Mouse (Mus musculus) cerebellum, postnatal 10 days (tissue): ENCODE data around the gene Cdk10.
A peak's percentile ranks its signal among the peaks of the same experiment; 100 is the strongest.
"Not testable (repeated sequence)": the region's sequence is repeated elsewhere in the genome, so short reads cannot be mapped to it uniquely, and the experiment has no call there.

Experiments used
- DNase-seq, 2 experiments: peaks; one replicate each; pipeline ENCODE4 v3.0.0; 2021; ENCODE audit warnings: mixed read lengths in 2 of 2

Gene Cdk10

DNA sequence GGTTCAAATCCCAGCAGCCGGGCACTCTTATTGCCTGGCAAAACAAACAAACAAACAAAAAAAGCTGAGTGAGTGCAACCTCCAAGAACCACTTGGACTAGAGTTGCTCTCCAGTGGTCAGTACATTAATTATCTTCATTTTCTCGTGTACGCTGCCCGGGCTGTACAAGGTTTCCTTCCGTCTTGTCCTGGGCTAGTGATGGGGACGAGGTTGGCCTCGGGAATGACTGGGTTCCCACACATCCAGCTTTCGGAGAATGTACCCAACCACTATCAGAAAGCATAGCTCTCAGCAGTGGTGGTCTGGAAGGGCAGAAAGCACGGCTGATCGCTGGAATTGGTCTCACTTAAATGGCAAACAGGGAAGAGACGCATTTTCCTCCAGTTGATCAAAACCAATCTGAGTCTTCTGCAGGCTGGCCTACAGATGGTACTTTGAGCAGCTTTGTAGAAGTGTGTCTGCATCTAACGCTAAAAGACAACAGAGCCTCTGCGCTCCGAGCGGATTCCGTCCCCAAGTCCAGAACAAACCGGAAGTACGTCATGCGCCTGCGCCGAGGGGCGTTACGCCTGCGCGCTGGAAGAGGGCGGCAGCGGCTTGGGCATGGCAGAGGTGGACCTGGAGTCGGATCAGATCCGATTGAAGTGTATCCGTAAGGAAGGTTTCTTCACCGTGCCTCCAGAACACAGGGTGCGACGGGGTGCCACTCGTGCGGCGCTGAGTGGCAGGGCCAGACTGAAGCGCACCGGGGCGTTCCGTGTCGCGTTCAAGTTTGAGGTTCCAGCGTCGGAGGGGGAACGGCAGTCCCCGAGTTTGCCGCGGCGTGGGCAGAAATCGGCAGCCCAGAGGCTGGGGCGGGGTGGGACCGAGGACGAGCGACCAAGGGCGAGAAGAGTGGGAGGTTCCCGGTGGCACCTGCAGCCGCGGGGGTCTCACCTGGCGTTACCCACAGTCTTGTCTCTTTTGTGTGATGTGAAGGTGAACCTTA lies at the start of gene Cdk10:
Cdk10 (plus strand) TSS at position 565 of the 989 bp plus-strand sequence.
- peak; percentile 96 for DNase-seq

GRCm38 (mm10) chr8:123181391-123181790 lies 43.3 kb upstream of the Cdk10 start:
- no peak for DNase-seq

GRCm38 (mm10) chr8:123185566-123186409 lies 38.9 kb upstream of the Cdk10 start, which contains the start of gene Dpep1:
Gene Dpep1, plus strand, starts transcription at chr8:123186242.
- no peak for DNase-seq

GRCm38 (mm10) chr8:123188006-123188405 lies 36.6 kb upstream of the Cdk10 start:
- no peak for DNase-seq

DNA sequence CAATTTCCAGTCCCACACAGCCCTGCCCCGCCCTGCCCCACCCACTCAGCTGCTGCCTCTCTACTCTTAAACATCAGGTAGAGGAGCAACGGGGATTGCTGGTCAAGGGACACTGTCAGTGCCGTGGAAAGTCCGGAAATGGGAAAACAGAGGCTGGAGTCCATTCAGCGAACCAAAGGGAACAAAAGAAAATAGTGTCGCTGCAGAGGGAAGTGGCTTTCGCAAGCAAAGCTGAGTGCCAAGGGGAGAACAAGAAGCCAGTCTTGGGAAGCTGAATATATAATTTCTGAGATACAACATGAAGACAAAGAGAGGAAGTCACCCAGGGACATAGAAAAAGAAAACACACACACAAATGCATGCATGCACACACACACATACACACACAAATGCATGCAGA lies 35.8 kb upstream of the Cdk10 start:
- DNase-seq: no peak

DNA sequence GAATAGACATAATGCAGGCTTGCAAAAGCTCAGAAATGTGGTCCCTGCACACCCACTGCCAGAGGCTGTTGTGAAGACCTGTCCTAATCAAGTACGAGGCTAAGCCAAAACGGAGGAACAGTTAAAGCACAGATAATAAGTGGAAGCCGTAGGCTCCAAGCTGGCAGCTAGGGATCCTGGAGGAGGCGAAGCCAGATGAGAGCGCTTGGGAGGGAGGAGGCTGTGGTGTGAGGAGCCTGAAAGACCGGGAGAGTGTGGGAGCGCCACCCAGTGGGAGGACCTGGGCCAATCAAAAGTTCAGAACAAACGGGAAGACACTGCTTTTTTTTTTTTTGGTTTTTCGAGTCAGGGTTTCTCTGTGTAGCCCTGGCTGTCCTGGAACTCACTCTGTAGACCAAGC lies 34.0 kb upstream of the Cdk10 start:
- peak; percentile 82 to 83 for DNase-seq

GRCm38 (mm10) chr8:123191908-123192307 lies 32.7 kb upstream of the Cdk10 start:
- no peak for DNase-seq

DNA sequence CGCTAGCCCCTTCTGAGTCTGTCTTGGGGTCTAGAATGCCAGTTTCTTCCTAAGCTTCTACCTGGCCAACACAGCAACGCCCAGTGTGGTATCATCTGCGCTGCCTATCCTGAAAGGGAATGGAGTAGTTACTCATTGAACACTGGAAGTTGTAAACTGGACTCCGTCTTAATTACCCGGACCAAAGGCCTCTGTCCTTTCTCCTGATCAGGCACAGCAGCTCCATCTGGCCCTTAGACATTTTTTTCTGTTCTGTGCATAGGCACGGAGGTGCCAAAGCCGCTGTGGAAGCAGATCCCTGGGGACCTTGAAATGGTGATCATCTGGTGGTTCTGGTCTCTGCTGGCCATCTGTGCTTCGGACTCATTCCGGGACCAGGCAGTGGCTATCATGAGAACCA lies 30.9 kb upstream of the Cdk10 start:
- DNase-seq: no peak

- DNase-seq: not testable (repeated sequence)
Measured at GRCm38 (mm10) chr8:123197016-123197415, 27.6 kb upstream of the Cdk10 start.

GRCm38 (mm10) chr8:123199864-123200263 lies 24.8 kb upstream of the Cdk10 start:
- no peak for DNase-seq

- DNase-seq: peak; percentile 90 to 94
Measured at GRCm38 (mm10) chr8:123202288-123202687, 22.4 kb upstream of the Cdk10 start.

DNA sequence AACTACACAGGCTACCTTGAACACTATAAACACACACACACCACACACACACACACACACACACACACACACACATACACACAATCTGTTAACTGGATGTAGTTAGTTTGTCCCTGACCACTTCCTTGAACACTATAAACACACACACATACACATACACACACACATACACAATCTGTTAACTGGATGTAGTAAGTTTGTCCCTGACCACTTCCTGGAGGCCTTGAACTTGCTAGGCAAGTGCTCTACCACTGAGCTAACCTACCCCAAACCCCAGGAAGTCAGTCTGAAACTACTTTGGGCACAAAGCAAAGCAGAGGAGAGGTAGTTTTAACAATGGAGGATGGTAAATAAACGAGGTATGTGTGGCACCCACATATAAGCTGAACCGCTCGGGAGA lies 21.1 kb upstream of the Cdk10 start:
- DNase-seq: no peak

GRCm38 (mm10) chr8:123211876-123212275 lies 12.8 kb upstream of the Cdk10 start:
- DNase-seq: no peak

DNA sequence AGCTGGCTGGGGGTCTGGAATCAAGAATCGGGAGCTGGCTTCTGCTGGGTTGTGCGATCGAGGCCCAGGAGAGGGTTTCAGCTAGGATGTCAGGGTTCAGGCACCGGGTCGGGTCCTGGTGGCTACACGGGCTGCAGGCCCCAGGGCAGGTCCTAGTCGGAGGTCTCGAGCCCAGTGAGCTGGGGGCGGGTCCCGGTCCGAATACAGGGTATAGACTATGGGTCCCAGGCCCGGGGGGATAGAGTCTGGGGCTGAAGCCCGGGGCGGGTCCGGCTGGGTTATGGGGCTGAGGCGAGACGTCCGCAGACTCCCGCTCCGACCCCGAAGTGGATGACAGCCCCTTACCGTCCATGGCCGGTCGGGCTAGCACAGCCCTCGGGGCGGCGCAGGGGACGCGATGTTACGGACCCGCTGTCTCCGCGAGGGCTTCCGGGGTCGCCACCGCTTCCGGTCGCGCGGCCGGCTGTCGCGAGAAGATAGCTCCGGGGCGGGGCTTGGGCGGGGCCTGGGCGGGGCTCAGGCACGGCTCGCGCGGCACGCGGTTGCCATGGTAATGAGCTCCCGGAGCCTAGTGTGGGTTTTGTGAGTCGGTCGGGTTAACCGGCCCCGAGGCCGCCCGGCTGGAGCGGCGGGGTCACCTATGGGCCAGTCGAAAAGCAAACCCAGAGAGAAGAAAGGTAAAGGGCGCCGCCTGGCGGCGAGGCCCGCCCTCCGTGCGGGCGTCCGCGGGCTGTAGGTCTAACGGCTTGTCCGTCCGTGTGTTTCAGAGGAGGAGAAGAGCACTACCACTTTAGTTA lies 12.1 kb upstream of the Cdk10 start, which contains the start of the genes Chmp1a and Spata33:
Chmp1a (minus strand) TSS at position 443 of the 797 bp plus-strand sequence.
Spata33 (plus strand) TSS at position 512 of the 797 bp plus-strand sequence.
- peak; percentile 96 for DNase-seq

DNA sequence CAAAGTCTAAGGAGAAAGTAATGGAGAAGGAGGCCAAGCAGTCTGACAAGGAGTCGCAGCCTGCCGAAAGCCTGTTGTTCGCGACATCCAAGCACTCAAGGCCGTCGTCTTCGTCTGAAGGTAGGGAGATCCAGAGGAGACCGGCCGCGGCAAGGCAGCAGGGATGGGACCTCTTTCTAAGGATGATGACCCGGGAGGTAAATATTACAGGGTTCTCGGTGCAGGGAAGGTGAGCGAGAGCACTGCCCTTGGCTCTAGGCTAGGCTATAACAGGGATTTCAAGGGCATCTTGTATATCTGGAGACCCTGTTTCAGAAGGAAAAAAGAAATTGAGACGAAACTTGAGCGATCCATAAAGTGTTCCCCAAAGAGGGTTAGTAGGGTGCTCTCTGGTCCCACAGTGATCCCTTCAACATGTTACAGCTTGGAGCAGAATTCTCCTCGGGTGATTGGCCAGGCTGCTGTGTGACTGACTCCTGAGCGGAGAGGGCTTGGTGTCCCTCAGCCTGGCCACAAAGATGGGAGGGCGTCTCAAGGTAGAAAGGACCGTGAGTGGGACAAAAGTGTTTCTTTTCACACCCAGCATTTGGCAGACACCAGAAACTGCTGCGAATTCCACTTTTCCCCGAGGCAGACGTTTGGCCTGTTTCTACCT lies 11.4 kb upstream of the Cdk10 start:
- no peak for DNase-seq

DNA sequence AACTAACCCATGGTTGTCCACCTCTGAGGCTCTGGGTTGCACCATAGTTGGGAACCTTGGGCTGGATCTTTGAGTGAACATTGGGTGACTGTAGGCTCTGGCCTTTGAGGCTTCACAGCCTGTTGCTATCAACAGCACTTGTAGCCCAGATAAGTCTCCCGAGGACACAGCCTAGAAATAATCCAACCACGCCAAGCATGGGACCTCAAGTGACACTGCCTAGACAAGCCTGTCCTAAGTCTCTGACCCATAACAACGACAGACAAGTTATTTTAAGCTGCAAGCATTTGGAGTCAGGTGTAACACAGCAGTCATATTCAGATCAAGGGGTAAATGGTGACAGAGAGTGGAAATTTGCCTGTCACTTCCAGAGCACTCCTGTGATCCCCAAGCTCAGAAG lies 9.2 kb upstream of the Cdk10 start:
- DNase-seq: no peak

GRCm38 (mm10) chr8:123220917-123221316 lies 3.7 kb upstream of the Cdk10 start:
- DNase-seq: no peak

- DNase-seq: no peak
Measured at GRCm38 (mm10) chr8:123228416-123228815, 3.8 kb downstream of the Cdk10 start.

- peak; percentile 60 to 61 for DNase-seq
Measured at GRCm38 (mm10) chr8:123230326-123230725, 5.7 kb downstream of the Cdk10 start.

DNA sequence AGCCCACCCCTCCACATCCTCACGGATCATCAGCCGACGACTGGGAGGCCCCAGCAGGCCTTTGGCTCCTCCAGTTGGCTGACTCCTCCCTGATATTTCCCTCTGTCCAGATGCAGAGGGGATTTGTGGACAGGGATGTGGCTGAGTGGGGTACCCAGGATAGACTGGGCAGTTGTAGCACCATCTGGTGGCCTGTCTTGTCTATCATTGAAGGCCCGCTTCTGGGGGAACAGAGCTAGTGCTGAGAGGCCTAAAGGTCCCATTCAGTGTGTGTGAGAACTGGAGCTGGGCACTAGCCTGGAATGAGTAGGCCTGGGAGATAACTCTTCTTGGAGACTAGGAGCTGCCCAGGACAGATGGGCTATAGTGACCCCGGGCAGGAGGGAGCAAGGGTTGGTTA lies 7.1 kb downstream of the Cdk10 start:
- DNase-seq: peak; percentile 49 to 55

GRCm38 (mm10) chr8:123232553-123232952 lies 7.9 kb downstream of the Cdk10 start:
- no peak for DNase-seq

GRCm38 (mm10) chr8:123233300-123233699 lies 8.7 kb downstream of the Cdk10 start:
- DNase-seq: peak; percentile 54 to 65
